In the genomic region with DNA sequence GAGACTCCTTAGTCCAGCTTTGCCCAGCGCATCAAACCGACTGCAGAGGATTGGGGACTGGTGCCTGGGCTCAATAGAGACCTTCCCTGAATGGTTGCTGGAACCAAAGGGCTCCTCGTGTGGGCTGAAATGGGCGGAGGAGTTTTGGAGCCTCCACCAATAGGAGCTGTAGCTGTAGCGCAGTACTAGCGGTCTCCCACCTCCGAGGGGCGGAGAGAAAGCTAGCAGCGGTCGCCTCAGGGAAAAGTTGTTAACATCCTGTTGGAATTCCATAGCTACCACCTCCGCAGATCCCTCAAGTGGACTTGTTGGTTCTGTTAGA, we compare ENCODE assay signal across 8 mouse cellular contexts. TPM values are rescaled to one million over a fixed set of nuclear protein-coding genes. Genes with fewer than 3 reads are reported as not detected.
DNase-seq lines count a peak whose midpoint lies in the region; ATAC-seq and TF ChIP-seq lines count a peak whose summit lies in the region.

A gene (minus strand): TSS at position 67 of the 322 bp plus-strand sequence.

- H3K4me1 ChIP-seq in forebrain, embryonic 16.5 days (replicated peaks; ENCODE audit: control insufficient read depth, insufficient read depth, low read length): peaks cover 12% of the 10 kb centered on the region
- H3K4me1 ChIP-seq in neural tube, embryonic 11.5 days (ENCODE audit: control insufficient read depth, insufficient read depth, low read length): 0 out of 2 replicates have a peak, but pooled peaks cover 3% of the 10 kb centered on the region

- no peaks in the 10 kb centered on the region for H3K36me3 ChIP-seq in forebrain, embryonic 16.5 days (ENCODE audit: control insufficient read depth, insufficient read depth)
- H3K36me3 ChIP-seq in neural tube, embryonic 11.5 days (ENCODE audit: control insufficient read depth, insufficient read depth, low read length): no peaks in the 10 kb centered on the region

- no peak within 1 kb of the TSS for H3K27ac ChIP-seq in forebrain, embryonic 16.5 days (ENCODE audit: low read length)
- no peak within 1 kb of the TSS for H3K27ac ChIP-seq in left cerebral cortex, adult 2 months
- H3K27ac ChIP-seq in neural tube, embryonic 11.5 days (ENCODE audit: low read depth, low read length): no peak within 1 kb of the TSS

- intact Hi-C loops in left cerebral cortex, adult 2 months (cut with DNase I): no loop called here

- H3K9me3 ChIP-seq in forebrain, embryonic 16.5 days (ENCODE audit: control insufficient read depth, low read length): no peaks in the 10 kb centered on the region
- no peaks in the 10 kb centered on the region for H3K9me3 ChIP-seq in neural tube, embryonic 11.5 days (ENCODE audit: control insufficient read depth, low read length)

- H3K27me3 ChIP-seq in forebrain, embryonic 16.5 days (replicated peaks; ENCODE audit: control insufficient read depth, insufficient read depth, low read length): peaks cover 17% of the 10 kb centered on the region
- peaks cover 18% of the 10 kb centered on the region for H3K27me3 ChIP-seq in neural tube, embryonic 11.5 days (ENCODE audit: control insufficient read depth, insufficient read depth, low read length)

- peak within 1 kb of the TSS; percentile 59 for H3K4me2 ChIP-seq in forebrain, embryonic 16.5 days (ENCODE audit: low read length)
- peak within 1 kb of the TSS; percentile 50 for H3K4me2 ChIP-seq in neural tube, embryonic 11.5 days (ENCODE audit: low read depth)

- peak within 1 kb of the TSS; percentile 42 for H3K4me3 ChIP-seq in forebrain, embryonic 16.5 days (replicated peaks; ENCODE audit: low read length)
- peak within 1 kb of the TSS; percentile 29 for H3K4me3 ChIP-seq in left cerebral cortex, adult 2 months
- H3K4me3 ChIP-seq in neural tube, embryonic 11.5 days (ENCODE audit: low read depth, low read length): peak within 1 kb of the TSS; percentile 24

- WGBS in forebrain, embryonic 16.5 days: 4% methylated on average over 11 of the region's 11 CpGs
- 0% methylated on average over 11 of the region's 11 CpGs for WGBS in neural tube, embryonic 11.5 days

- TF ChIP-seq CTCF in left cerebral cortex, adult 2 months (IDR thresholded peaks at IDR 0.05): no peak

- peak; percentile 53 for DNase-seq in heart, adult 11 months
- no peak for DNase-seq in heart, adult 18-20 months
- DNase-seq in Muller cell, postnatal 12 days (ENCODE audit: inconsistent ontology term): peak; percentile 62
- peak in 1 of 2 experiments; percentile 31 for DNase-seq in left cerebral cortex, adult 2 months (ENCODE audit: extremely low spot score in 1 of 2, low spot score in 2 of 2)
- peak; percentile 67 for DNase-seq in neural tube, embryonic 11.5 days (ENCODE audit: low spot score)
- no peak for DNase-seq in gastrocnemius, postnatal 10 days
- no peak for DNase-seq in thymus, postnatal 25 days

- peak; percentile 98 for ATAC-seq in forebrain, embryonic 16.5 days
- peak; percentile 77 for ATAC-seq in neural tube, embryonic 11.5 days (ENCODE audit: insufficient read depth, low FRiP score, low TSS enrichment)

- H3K9ac ChIP-seq in forebrain, embryonic 16.5 days (replicated peaks; ENCODE audit: low read depth, low read length): peak within 1 kb of the TSS; percentile 35
- no peak within 1 kb of the TSS for H3K9ac ChIP-seq in neural tube, embryonic 11.5 days (ENCODE audit: low read length)

RNA-seq across cellular contexts. Expression of the gene that starts here (rescaled TPM):
- total RNA-seq in heart, adult 18-20 months (2021): not detected
- polyA plus RNA-seq in forebrain, embryonic 16.5 days (2015; fragmentation: Nextera tagmentation; extraction: Ambion mirVana): 0.29 and 0.60 TPM in 2 replicates
- 1 to 10 TPM; 2.1 to 3.2 TPM for total RNA-seq in left cerebral cortex, adult 2 months (2021)
- polyA plus RNA-seq in neural tube, embryonic 11.5 days (2014; fragmentation: Nextera tagmentation; extraction: Ambion mirVana): 0.16 and 0.20 TPM in 2 replicates
- total RNA-seq in gastrocnemius, postnatal 10 days (2021): not detected

Comparison
In these comparisons a context has a peak if more than half of its experiments do, and no peak if none do; other contexts are left out.
1. DNase-seq: peak in heart, adult 11 months (single experiment) and Muller cell, postnatal 12 days (single experiment); none in heart, adult 18-20 months (0 of 2), gastrocnemius, postnatal 10 days (single experiment) and thymus, postnatal 25 days (single experiment).
2. Peak in ATAC-seq, H3K4me3 ChIP-seq, H3K9ac ChIP-seq and H3K4me2 ChIP-seq in forebrain, embryonic 16.5 days; RNA of the gene not detected or under 1 TPM.
3. Peak in DNase-seq, ATAC-seq, H3K4me3 ChIP-seq and H3K4me2 ChIP-seq in neural tube, embryonic 11.5 days; RNA of the gene not detected or under 1 TPM.
4. Peak in every context shown above with its lines, with median percentiles within 50 percentile points of each other: H3K4me3 ChIP-seq.